Mouse (Mus musculus): ENCODE results near the gene Ulk1.
"Not testable (repeated sequence)": the region's sequence is repeated elsewhere in the genome, so short reads cannot be mapped to it uniquely, and the experiment has no call there.

The Ulk1 gene

DNA sequence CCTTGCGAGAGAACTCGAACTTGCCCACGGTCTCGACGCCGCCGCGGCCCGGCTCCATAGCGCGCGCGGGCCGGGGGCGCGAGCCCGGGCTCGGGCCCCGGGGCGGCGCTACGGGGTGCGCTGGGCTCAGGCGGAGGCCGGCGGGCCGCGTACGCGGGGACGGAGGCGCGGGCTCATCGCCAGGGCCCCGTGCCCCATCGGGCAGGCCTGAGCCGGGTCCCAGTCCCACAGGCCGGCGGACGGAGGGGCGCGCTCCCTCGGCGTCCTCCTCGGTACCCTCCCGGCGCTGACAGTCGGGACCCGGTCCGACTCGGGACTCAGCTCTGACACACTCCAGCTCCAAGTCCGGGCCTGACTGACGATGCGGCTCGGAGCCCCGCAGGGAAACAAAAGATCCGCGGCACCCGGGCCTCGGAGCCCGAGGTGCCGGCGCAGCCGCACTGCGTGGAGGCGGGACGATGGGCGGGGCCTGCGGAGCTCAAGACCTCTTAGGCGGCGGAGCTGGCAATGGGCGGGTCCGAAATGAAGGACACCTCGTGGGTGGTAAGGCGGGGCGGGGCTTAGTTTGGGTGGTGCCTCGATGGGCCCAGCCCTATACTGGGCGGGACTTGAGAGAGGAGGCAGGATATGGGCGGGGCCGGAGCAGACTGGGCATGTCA is at the start of gene Ulk1:
Gene Ulk1, minus strand, starts transcription at position 431 of the 659 bp plus-strand sequence.
- DNase-seq = peak; percentile 100

DNA sequence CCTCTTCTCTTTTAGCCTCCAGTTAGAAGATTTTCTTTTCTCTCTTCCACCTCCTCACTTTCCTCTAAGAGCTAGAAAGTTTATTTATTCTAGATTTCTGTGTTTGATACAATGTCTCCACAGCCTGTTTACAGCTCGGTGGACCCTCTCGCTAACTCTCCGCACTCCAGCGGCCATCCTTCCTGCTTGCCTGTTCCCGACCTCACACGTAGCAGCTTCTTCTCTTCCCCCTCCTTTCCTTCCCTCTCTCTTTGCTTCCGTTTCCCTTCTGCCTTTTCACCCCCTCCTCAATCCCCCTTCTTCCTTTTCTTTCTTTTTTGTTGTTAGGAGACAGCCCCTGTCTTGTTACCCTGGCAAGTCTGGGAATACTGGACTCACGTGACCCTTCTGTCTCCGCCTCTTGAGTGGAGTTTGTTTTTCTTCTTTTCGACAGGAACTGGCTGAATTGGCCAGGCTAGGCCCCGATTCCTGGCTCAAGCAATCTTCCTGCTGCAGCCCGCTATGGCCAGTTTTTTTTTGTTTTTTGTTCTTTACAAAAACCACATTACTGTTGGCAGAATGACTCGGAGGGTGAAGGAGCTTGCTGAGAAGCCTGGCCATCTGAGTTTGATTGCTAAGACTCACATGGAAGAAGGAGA is 49.2 kb upstream of the Ulk1 start:
- peak; percentile 85 for DNase-seq

DNA sequence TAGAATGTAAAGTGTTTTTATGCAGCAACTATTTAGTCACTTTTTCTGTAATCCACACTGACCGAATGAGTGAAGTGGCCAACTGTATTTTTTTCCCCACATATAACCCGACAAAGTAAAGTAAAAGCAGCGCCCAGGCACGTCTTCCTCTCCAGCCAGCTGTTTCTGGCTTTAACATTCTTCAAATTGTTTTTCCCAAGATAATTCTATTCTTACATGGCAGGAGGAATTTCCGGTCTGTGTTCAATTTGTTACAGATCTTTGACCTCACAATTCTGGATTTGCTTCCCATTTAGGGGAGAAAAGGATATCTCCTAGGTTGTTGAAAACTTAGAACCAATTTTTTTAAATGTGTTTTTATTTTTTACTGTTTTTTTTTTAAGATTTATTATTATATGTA is 47.2 kb upstream of the Ulk1 start:
- DNase-seq = peak; percentile 57

DNA sequence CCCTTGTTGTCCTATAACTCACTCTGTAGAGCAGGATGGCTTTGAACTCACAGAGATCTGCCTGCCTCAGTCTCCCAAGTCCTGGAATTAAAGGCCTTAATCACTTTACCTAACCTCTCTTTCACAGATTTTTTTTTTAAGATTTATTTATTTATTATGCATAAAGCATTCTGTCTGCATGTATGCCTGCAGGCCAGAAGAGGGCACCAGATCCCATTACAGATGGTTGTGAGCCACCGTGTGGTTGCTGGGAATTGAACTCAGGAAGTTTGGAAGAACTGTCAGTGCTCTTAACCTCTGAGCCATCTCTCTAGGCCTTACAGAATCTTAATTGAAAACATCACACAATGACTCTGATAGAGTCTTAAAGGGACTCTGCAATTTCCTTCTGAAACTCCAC is 43.1 kb upstream of the Ulk1 start:
- DNase-seq = no peak

DNA sequence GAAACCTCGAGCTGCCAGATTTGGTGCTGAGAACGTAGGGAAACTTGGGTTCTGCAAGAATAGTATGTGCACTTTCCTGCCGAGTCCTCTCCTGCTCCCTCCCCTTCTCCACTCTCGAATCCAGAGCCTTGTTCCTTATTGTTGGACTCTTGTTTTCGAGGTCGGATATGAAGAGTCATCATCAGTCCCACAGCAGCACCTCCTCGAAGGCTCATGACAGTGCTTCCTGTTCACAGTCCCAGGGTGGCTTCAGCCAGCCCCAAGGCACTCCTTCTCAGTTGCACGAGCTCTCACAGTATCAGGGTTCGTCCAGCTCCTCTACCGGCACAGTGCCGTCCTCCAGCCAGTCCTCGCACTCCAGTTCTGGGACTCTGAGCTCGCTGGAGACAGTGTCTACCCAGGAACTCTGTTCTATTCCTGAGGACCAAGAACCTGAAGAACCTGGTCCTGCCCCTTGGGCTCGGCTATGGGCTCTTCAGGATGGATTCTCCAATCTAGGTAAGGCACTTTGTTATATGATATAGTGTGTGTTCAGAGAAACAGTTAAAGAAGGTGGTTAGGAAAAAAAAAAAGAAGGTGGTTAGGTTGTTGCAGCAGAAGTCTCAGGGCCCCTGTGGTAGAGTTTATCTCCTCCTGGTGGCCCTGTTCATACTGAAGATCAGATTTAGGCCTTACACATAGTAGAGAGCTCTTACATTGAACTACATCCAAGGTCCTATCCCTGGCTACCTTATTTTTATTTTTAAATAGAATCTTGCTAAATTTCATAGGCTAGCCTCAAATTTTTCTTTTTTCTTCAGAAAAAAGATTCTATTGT is 31.4 kb upstream of the Ulk1 start:
- no peak for DNase-seq

DNA sequence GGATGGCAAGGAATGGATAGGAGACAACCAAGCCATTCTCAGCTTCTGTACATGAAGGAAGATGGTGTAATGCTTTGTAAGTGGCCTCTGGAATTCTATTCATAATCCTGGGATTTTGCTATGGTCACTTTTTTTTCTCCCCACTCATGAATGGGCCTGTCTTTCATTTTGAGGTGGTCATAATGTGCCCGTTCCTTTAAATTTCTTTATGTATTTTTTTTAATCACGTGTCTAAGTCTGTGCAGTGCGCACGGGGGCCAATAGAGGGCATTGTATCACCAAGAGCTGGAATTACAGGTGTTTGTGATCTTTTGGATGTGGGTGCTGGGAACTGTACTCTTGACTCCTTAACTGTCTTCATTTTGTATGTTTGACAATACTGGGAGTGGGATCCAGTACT is 30.6 kb upstream of the Ulk1 start:
- peak; percentile 40 for DNase-seq

DNA sequence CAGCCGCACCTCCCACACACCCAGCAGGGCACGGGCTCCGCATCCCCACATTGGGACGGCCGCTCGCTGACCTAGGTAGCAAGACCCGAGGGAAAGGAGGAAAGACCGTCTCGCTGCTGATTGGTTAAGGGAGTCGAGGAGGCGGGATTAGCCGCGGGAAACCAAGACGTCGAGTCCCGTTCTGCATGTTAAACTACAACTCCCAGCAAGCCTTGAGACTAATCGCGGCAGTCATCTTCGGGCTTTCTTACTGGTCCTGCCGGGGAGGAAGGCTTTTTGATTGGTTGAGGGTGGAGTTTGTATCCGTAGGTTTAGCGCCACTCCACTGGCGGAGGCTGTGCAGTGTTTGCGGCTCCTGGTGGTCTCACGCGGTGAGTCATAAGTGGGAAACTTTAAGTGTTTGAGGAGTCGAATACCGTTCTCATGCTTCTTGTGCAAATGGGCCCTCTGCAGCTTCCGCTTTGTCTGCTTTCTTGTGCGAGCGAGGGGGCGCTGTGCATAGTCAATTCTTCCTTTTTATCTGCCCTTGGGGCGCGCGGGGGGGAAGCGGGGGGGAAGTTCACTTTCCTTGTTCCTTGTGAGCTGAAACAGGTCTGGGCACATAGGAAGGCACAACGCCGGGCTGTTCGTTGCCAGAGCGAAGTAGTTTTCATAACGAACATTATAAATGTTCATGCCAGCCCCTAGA is 29.9 kb upstream of the Ulk1 start, which contains the start of the genes Hscb and Chek2:
Gene Hscb, minus strand, starts transcription at position 100 of the 688 bp plus-strand sequence.
Gene Chek2, plus strand, starts transcription at position 302 of the 688 bp plus-strand sequence.
- DNase-seq = peak; percentile 99

DNA sequence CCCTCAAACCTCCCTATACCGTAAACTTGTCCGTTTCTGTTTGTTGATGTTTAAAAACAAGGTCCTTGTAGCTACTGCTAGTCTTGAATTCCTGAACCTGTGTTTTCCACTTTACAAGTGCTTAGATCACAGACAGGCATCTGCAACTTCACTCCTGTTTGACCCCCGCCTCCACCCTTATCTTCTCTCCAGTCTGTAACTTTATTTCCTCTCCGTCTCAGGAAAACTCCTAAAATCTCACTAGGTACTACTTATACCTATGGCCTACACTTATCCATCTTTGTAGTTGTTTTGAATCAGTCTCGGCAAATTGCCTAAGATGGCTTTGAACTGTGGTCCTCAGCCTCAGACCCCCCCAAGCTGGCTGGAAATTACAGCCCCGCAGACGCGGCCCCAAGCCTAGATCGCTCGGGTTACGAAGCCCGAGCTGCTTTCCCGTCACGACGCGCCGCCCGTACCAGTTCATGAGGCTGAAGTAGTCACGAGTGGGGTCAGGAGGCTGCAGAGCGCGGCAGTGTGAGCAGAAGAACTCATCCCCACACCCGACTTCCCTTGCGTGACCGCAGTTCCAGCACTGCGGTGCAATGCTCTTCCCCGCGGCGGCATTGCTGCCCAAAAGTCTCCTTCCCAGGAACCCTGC is 29.3 kb upstream of the Ulk1 start:
- DNase-seq = no peak

DNA sequence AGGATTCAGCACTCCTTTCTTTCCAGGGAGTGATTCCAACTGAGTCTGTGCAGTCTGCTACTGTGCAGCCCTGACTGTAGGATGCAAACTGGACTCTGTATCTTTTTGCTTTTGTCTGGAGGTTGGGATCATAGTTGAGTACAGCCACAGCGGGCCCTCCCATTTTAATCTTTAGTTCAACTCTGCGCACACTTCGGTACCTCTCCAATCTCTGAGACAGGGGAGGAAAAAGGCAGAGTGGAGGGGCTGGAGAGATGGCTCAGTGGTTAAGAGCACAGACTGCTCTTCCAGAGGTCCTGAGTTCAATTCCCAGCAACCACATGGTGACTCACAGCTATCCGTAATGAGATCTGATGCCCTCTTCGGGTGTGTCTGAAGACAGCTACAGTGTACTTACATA is 28.1 kb upstream of the Ulk1 start:
- DNase-seq = not testable (repeated sequence)

DNA sequence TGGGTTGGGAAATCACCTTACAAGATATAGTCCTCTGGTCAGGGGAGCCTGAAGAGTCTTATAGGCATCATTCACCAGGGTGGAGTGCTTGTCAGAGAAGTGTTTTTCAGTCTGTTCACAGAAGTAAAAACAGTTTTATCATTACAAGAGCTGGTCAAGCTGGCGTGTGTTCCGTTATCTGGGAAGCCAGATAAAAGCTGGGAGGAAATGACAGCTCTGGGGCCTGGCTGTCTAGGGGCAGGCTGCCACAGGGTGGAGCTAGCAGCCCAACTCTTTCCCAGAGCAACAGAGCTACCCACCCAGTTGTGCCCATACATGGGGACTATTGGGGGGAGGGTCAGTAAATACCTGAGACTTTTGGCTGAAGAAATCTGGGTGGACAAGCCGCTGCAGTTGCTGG is 26.1 kb upstream of the Ulk1 start:
- peak; percentile 65 for DNase-seq

DNA sequence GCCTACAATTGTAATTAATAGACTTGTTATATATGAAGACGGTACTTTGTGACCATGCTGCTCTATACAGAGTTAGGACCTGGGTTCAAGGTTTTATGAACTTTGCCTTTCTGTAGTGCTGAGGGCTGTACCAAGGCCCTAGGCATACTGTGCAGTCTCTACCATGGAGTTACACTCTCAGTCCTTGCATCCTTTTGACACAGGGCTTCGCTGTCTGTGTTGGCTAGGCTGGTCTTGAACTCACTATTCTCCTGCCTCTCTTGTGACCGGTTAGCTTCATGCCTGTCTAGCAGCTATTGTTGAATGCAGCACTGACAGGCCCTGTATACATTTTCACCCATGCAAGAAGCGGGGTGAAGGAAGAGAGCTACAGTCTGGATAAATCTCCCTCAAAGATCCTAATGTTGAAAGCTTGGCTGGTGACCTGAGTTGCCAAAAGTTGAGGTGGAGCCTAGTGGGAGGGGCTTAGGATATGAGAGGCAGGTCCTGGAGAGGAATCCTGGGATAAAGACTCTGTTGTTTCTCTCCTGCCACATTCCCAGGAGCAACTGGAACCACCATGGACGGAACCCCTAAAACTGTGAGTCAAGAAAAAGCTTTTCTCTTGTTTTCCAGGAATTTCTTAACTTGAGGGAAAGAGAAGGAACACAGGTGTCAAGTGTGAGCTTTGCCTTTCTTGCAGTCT is 21.3 kb upstream of the Ulk1 start:
- no peak for DNase-seq

DNA sequence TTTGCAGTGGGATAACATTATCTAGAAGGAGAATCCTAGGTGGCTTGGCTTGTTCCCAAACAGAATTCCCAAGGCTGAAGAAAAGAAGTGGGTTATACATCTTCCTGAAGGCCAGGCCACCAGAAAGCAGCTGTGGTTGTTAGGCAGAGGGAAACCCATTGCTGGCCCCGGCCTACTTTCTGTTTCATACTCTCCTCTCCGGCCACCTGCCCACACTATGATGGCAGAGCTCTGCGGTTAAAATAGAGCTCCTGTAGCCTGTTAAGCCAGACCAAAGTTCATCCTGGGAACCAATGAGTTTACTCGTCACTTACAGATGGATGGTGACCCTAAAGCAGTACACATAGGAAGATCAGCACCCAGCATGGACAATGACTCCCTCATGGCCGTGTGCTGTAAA is 17.7 kb upstream of the Ulk1 start:
- DNase-seq = no peak

DNA sequence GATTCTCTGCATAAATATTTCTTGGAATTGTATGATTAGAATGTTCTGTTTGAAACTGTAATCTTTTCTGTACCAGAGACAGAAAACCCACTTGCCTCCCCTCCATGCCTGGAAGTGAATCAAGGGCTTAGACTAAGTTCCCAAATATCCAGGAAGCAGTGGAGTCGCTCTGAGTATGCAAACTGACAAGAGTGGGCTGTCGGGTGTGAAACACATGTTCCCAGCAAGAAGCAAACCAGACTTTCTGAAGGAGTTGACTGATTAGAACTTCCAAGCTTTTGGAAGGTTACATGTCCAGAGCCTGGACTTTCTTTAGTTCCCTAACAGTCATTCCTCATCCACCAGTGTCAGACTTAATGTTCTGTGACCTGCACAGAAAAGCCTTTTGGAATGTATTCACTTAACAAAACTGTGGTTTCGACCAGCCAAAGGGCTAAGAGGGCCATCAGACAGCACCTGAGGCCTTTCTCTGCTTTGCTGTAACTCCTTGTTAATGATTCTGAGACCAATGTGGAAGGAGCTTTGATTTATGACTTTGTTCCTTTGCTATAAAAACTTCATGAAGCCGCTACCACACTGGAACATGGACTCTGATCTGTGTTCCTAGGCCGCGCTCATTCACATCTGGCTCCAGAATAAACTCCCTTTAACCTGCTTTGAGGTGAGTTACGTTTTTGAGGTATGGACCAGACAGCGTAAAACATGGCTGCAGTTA is 17.0 kb upstream of the Ulk1 start:
- DNase-seq = peak; percentile 63

DNA sequence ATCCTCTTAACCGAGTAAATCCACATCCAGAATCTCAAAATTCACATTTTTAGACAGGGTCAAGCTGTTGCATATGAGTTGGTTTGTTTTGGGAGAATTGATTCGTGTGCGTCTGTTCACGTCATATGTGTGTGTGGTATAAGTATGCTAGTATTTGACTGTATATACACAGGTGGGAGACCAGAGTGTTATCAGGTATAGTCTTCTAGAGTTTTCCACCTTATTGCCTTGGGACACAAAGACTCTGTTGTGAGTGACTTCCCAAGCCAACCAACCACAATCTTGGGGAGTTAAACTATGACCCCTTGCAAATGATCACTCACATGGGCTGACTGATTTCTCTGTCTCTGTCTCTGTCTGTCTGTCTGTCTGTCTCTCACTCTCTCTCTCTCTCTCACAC is 14.5 kb upstream of the Ulk1 start:
- DNase-seq = no peak

DNA sequence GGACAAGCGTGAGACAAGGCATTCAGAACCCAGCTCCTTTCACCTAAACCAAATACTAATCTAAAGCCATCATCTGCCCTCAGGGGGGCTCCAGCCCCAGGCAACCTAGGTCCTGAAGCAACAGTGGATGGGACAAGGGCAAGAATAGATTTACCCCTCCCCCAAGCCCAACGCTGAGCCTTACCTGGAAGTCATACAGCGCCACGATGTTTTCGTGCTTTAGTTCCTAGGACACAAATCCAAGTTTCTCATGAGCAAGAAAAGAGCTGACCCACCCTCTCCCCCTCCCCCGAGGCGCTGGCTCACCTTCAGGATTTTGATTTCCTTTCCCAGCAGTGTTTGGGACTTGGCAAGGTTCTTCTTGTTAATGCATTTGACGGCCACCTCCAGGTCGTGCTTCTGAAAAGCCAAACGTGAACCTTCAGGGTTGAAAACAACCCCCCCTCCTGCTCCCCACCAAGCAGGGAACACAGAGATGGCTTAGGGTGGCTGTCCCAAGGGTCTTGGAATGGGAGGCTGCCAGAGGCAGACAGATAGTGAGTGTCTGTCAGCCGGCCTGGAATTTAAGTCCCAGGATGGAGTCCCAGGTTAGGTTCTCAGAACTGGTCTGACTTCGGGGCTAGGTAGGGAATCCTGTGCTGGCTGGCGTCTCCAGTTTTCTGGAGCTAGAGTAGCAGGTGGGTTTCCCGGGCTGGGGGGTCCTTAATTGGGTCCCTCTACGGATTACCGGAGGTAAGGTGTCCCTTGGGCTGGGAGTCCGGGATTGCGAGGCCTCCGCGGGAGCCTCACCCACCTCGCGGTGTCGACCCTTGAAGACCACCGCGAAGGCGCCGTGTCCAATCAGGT is 853 bp downstream of the Ulk1 start:
- peak; percentile 48 for DNase-seq

DNA sequence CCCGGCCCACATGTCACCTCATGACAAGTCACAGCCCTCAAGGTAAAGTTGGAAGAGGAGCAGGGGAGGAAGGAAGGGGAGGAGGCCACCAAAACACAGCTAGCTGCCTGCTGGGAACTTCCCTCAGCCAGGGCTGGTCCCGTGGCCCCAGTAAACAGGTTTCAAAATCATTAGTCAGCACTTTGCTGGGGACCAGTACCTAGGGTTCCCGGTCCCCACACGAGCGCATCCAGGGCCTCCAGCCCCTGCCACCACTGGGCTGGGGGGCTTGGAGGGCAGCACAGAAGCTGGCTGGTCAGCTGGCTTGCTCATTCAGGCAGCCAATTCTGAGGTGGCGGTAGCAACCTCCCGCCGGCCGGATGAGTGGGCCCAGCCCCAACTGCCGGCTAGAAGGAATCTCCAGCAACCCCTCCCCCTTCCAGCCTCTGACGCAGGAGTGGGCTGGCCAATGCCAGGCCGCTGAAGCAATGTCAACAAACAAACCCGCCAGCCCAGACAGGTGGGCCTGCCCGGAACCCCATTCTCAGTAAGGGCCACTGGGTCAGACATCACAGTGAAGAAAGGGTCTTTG is 1.8 kb downstream of the Ulk1 start:
- DNase-seq = peak; percentile 94

DNA sequence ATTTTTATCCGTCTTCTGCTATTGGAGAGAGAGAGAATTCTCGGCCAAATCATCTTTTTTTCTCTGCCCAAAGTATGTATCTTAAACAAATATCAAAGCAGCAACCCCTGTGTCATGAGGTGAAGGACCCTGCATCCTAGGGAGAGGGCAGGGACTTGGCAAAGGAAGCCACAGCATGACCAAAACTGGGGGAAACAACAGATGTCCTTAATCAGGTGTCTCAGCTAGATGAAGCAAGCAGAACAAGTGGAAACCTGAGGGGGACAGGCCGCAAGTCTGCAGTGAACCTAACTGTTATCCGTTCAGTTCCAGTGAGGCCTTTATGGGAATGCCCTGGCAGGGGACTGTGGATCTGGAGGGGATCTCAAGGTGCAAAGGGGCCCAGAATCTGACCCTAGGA is 2.4 kb downstream of the Ulk1 start:
- DNase-seq = no peak

DNA sequence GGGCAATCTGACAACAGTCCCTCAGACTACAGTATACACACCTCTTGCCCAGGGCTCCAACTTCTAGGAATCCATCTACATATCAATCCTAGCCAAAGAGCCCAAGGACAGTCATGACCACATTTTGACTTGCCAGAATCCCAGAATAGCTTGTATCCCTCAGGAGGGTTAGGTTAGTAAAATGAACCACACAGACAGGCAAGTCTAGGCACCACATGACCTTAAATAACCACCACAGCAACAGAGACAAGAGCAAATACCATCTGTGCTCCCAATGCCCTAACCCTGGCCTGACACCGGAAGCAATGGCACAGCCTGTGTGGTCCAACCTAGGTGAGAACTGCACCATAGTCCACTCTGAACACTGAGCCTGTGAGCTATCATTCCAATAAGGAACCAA is 3.2 kb downstream of the Ulk1 start:
- no peak for DNase-seq

DNA sequence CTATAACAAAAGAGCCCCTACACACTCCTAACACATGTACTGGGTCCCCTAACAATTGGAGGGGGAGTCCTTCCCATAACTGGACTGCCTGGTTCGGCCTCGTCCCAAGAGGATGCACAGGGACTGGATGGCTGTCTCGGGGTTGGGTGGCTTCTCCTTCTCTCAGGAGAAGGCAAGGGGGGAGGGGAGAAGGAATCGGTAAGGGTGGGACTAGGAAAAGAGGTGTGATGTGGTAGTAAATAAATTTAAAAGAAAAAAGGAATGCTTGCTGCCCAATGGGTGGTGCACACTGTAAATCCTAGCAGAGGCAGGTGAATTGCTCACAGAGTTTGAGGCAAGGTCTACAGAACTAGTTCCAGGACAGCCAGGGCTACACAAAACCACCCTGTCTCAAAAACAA is 3.7 kb downstream of the Ulk1 start:
- no peak for DNase-seq
